Mouse (Mus musculus) thymus, postnatal 14 days (tissue): ENCODE data around the gene Cacna2d1.

Experiments used
- DNase-seq: peaks from one replicate; pipeline ENCODE4 v3.0.0; 2021

The Cacna2d1 gene

GRCm38 (mm10) chr5:16293825-16294224 lies 359.3 kb downstream of the Cacna2d1 start:
- DNase-seq, result no peak

DNA sequence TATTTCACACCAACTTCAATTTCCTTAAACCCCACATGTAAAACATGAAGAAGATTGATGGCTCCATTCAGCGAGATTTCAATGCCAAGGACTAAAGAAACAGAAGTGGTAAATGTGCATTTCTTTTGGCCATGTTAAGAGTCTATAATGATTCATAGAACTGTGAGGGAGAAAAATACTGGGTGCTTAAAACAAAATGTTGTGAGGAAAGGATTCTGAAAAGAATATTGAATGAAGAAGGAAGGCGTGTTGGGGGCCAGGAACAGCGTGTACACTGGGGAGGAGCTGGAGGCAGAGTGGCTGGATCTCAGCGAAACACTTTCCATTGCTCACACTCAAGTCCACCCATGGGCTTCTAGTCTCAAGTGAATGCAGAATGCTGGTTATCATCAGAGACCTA lies 360.2 kb downstream of the Cacna2d1 start:
- DNase-seq, result no peak

DNA sequence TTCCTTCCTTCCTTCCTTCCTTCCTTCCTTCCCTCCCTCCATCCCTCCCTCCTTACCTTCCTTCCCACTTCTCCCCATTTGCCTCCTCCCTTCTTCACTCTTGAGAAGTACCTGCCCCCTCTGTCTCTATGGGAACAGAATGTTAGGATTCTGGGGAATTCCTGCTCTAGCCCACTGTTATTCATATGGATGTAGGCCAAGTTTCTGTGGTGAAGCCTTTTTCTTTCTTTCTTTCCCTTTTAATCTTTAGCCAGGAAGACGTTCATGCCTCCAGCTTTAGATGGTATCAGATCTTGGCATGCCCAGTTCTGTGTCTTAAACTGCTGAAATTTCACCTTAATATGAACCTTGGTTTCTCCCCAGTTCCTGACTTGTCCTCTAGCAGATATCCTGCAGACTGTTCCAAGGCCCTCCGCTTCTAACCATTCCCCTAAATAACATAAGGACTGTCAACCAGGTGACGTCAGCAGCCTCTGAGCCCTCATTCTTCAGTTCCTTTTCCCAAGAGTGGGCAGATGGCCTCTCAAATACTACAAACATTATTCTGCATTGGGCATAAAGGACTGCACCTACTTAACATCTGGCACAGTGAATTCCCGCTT lies 362.8 kb downstream of the Cacna2d1 start:
- DNase-seq, result no peak

DNA sequence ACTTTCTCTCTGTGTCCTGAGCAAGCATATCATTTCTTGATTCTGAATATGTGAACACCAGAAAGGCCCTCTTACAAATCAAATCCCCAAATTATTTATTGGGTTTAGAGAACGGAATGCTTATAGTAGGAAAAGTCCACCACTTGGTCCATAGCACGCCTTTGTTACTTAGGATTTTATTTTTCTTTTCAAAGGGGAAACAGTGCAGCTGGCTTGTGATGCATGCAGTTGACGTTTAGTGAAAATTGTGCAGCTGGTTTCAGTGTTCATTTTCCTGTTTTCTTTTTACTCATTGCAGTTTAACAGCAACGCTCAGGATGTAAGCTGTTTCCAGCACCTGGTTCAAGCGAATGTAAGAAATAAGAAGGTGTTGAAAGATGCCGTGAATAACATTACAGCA lies 365.1 kb downstream of the Cacna2d1 start:
- DNase-seq, result no peak

DNA sequence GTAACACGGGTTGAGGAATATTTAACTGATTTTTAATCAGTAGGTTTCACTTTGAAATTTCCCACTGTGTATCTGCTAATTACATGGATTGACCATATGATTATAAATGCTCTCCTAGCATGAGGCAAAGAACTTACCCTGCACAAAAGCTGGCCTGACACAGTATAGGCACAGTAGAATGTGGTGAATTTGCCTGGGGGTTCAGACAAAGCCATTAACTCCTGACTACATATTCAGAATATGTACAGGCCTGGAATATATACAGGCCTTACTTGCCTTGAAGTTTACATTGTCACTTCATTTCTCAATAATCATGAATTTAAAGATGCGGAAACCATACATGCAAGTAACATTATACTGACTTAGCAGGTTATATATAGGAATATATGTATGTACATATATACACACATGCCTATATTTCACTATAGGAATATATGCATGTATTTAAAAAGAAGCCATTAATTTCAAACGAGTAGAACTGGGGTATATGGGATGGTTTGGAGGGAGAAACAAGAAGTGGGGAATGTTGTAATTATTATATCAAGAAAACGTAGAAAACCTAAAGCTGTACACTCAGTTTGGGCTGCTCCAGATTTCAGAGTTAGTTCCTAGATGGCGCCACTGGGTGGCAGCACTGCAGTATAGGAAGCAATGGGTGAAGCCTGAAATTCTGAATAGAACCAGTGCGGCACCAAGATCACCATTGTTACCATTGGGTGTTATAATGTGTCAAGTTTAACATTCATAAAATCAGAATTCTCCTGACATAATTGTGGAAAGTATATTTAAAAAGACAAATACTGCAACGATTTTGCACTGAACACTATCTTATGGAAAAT lies 374.9 kb downstream of the Cacna2d1 start:
- peak; percentile 36 for DNase-seq

DNA sequence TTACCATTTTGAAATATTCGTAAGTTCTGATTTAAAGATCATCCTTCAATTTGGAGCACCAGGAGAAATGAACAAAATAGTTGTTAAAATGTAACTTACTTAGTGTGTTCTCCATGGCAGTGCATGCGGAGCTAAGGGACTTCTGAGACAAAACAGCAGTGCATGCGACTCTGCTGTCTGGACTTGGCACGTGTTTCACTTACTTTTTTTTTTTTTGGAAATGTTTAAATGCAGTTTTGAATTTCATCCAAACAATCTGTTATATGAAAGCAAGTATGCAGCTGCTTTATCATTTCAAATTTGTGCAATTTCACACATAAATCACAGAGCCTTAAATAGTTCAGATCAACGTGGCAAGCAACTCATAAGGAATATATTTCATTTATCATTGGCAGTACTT lies 379.8 kb downstream of the Cacna2d1 start:
- no peak for DNase-seq

- DNase-seq, result no peak
Measured at GRCm38 (mm10) chr5:16315983-16316390, 381.5 kb downstream of the Cacna2d1 start.

DNA sequence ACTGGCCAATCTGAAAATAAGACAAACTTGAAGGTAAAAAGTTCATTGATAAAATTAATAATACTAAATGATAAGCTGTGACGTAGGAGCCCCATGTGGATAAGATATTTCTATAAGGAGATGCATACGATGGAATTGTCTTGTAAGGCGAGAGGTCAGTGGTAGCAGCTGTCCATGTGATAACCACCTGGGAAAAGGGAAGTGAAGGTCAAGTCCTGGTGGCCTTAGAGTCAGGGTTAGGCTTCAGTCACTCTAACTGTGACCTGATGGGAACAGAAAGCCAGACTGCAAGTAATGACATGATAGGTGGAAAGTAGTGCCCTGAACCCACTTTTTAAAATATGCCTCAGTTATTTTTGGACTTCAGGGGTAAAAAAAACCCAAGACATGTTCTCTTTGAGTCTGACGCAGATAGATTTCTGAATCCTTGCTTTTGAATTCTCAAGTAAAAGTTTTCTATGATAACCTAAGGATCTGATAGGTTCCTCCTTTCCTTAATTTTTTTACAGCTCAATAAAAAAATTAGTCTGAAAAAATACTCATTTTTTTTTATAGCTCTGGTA lies 383.3 kb downstream of the Cacna2d1 start:
- DNase-seq, result no peak

GRCm38 (mm10) chr5:16326610-16327009 lies 392.1 kb downstream of the Cacna2d1 start:
- no peak for DNase-seq

- DNase-seq, result no peak
Measured at GRCm38 (mm10) chr5:16345393-16345792, 410.9 kb downstream of the Cacna2d1 start.

DNA sequence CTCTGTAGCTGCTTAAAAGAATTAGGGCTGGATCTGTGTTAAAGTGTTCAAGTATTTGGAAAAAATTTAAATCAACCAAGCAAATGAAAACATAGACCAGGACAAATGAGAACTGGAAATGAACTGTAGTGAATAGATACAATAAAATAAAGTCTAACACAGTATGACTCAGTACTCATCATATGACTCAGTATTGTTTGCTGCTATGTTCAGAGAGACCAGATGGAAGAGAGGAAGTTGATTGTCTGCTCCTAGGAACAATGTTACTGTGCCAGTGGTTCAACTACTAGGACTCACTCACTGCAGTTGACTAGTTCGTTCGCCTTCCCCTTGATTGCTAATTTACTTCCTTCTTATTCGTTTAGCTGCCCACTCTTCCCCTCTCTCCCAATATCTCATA lies 421.3 kb downstream of the Cacna2d1 start:
- no peak for DNase-seq

GRCm38 (mm10) chr5:16357709-16358108 lies 423.2 kb downstream of the Cacna2d1 start:
- no peak for DNase-seq

GRCm38 (mm10) chr5:16362076-16362475 lies 427.6 kb downstream of the Cacna2d1 start:
- DNase-seq, result no peak

GRCm38 (mm10) chr5:16363171-16363570 lies 428.7 kb downstream of the Cacna2d1 start:
- DNase-seq, result no peak

GRCm38 (mm10) chr5:16370706-16371105 lies 436.2 kb downstream of the Cacna2d1 start:
- no peak for DNase-seq

GRCm38 (mm10) chr5:16373966-16374365 lies 439.5 kb downstream of the Cacna2d1 start:
- no peak for DNase-seq

GRCm38 (mm10) chr5:16376329-16376908 lies 441.9 kb downstream of the Cacna2d1 start:
- no peak for DNase-seq

GRCm38 (mm10) chr5:16410011-16410410 lies 475.5 kb downstream of the Cacna2d1 start:
- peak; percentile 5 for DNase-seq

GRCm38 (mm10) chr5:16414693-16415092 lies 480.2 kb downstream of the Cacna2d1 start:
- no peak for DNase-seq

DNA sequence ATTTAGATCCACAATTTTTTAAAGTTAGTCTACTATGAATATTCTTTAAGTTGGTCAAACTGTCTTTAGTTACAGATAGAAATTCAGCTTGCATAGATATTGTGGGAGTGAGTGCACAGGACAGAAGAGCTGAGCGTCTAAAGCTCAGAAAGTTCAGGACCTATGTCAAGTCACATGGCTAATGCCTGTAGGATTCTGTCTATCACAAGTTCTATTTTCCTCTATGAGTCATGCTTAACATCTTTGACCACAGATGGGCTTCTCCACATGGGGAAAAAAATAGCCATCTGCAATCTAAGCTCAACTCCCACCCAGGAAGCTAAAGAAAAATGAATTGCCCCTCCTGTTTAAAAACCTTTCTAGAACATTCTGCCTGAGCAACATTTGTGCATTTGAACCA lies 483.5 kb downstream of the Cacna2d1 start:
- DNase-seq, result no peak

- no peak for DNase-seq
Measured at GRCm38 (mm10) chr5:16418504-16418903, 484.0 kb downstream of the Cacna2d1 start.
